Mouse (Mus musculus) stomach, embryonic 14.5 days (tissue): Measurements from ENCODE around the gene Optn. TPM values are rescaled to one million over a fixed set of nuclear protein-coding genes. Genes with fewer than 3 reads are reported as not detected.

Experiments
- ATAC-seq: fragments of 200-750 bp; cut with Nextera tagmentation; 2 replicates; pipeline ENCODE4 v1.8.0; 2017; ENCODE audit warnings: low read depth, moderate TSS enrichment; ENCODE audit not compliant: insufficient number of reproducible peaks, insufficient read depth, low FRiP score
- H3K27ac ChIP-seq: fragments of 300-500 bp; sonication (generic); 2 replicates; pipeline ENCODE4 v1.5.1; 2014; ENCODE audit warnings: mild to moderate bottlenecking, low read length, moderate library complexity, mixed read lengths
- H3K27me3 ChIP-seq: fragments of 300-500 bp; sonication (generic); 2 replicates; pipeline ENCODE4 v1.6.1; 2014; ENCODE audit warnings: low read length, control low read depth, mixed read lengths; ENCODE audit not compliant: control insufficient read depth, insufficient read depth
- H3K36me3 ChIP-seq: fragments of 300-500 bp; sonication (generic); 2 replicates; pipeline ENCODE4 v1.6.1; 2014; ENCODE audit warnings: mild to moderate bottlenecking, control low read depth, low read length, moderate library complexity, mixed read lengths; ENCODE audit not compliant: control insufficient read depth, insufficient read depth
- H3K4me1 ChIP-seq: fragments of 300-500 bp; sonication (generic); 2 replicates; pipeline ENCODE4 v1.6.1; 2014; ENCODE audit warnings: low read length, control low read depth, mixed read lengths; ENCODE audit not compliant: control insufficient read depth, insufficient read depth
- H3K4me2 ChIP-seq: fragments of 300-500 bp; sonication (generic); replicated peaks from 2 replicates; pipeline ENCODE4 v1.6.1; 2014; ENCODE audit warnings: low read depth, low read length, control low read depth
- H3K4me3 ChIP-seq: fragments of 300-500 bp; sonication (generic); 2 replicates; pipeline ENCODE4 v1.5.1; 2014; ENCODE audit warnings: low read depth, low read length, control low read depth
- H3K9ac ChIP-seq: fragments of 300-500 bp; sonication (generic); replicated peaks from 2 replicates; pipeline ENCODE4 v1.6.1; 2014; ENCODE audit warnings: low read depth, mild to moderate bottlenecking, control low read depth, low read length, moderate library complexity, mixed read lengths
- H3K9me3 ChIP-seq: fragments of 300-500 bp; sonication (generic); 2 replicates; pipeline ENCODE4 v1.6.1; 2016; ENCODE audit warnings: low read depth, low read length, control low read depth; ENCODE audit not compliant: control insufficient read depth
- WGBS: fragments of 180-500 bp; shearing (Covaris S2); extraction: QIAGEN DNeasy Blood & Tissue Kit; methylation state at CpG from one replicate; pipeline ENCODE4 v1.1.7; 2014; 5-methylcytosine and 5-hydroxymethylcytosine counted together
- polyA plus RNA-seq: library from polyadenylated mRNA; unstranded; fragments of >200 nt; fragmentation: Nextera tagmentation; extraction: Ambion mirVana; gene quantifications from 2 replicates; pipeline ENCODE4 v1.2.1, GENCODE M21; 2014

The Optn gene
- polyA plus RNA-seq, 1 experiment from 2014 or later, result 6.5 TPM

- 0 out of 2 replicates have a peak, but pooled peaks cover 3% of the 10 kb centered on the region for H3K4me1 ChIP-seq
- no peaks in the 10 kb centered on the region for H3K36me3 ChIP-seq
- no peak overlapping the region for H3K9ac ChIP-seq
- no peaks in the 10 kb centered on the region for H3K27me3 ChIP-seq
- H3K4me3 ChIP-seq, result no peak overlapping the region
- no peak for ATAC-seq
- WGBS, result 87% methylated on average over 2 of the region's 2 CpGs
- no peak overlapping the region for H3K4me2 ChIP-seq
- H3K9me3 ChIP-seq, result no peaks in the 10 kb centered on the region
- H3K27ac ChIP-seq, result no peak overlapping the region
These were observed 16.8 kb downstream of the Optn start for GRCm38 (mm10) chr2:5047016-5047415.

GRCm38 (mm10) chr2:5045269-5045965, 18.4 kb downstream of the Optn start:
- Histone ChIP-seq H3K4me2 (no peak overlapping the region), H3K9me3 (no peaks in the 10 kb centered on the region), H3K4me3 (no peak overlapping the region), H3K27me3 (no peaks in the 10 kb centered on the region), H3K27ac (no peak overlapping the region), H3K4me1 (0 out of 2 replicates have a peak, but pooled peaks cover 3% of the 10 kb centered on the region), H3K36me3 (no peaks in the 10 kb centered on the region), H3K9ac (no peak overlapping the region)
- WGBS, result 35% methylated on average over 13 of the region's 13 CpGs
- no peak for ATAC-seq

- Histone ChIP-seq H3K36me3 (no peaks in the 10 kb centered on the region), H3K4me2 (no peak overlapping the region), H3K4me3 (no peak overlapping the region), H3K9me3 (no peaks in the 10 kb centered on the region), H3K4me1 (0 out of 2 replicates have a peak, but pooled peaks cover 3% of the 10 kb centered on the region), H3K9ac (no peak overlapping the region), H3K27ac (no peak overlapping the region), H3K27me3 (no peaks in the 10 kb centered on the region)
- ATAC-seq, result no peak
- 45% methylated on average over 3 of the region's 3 CpGs for WGBS
These were observed 19.5 kb downstream of the Optn start for GRCm38 (mm10) chr2:5044321-5044720.

- WGBS, result 73% methylated on average over 2 of the region's 2 CpGs
- H3K9me3 ChIP-seq, result no peaks in the 10 kb centered on the region
- no peak overlapping the region for H3K27ac ChIP-seq
- ATAC-seq, result no peak
- no peaks in the 10 kb centered on the region for H3K27me3 ChIP-seq
- H3K4me1 ChIP-seq, result 0 out of 2 replicates have a peak, but pooled peaks cover 3% of the 10 kb centered on the region
- no peak overlapping the region for H3K9ac ChIP-seq
- H3K4me3 ChIP-seq, result no peak overlapping the region
- H3K4me2 ChIP-seq, result no peak overlapping the region
- no peaks in the 10 kb centered on the region for H3K36me3 ChIP-seq
These were observed 20.4 kb downstream of the Optn start for GRCm38 (mm10) chr2:5043476-5043761.

- no peak overlapping the region for H3K4me3 ChIP-seq
- 0 out of 2 replicates have a peak, but pooled peaks cover 3% of the 10 kb centered on the region for H3K4me1 ChIP-seq
- no peaks in the 10 kb centered on the region for H3K9me3 ChIP-seq
- WGBS, result 64% methylated on average over 11 of the region's 11 CpGs
- no peak overlapping the region for H3K27ac ChIP-seq
- H3K9ac ChIP-seq, result no peak overlapping the region
- no peak for ATAC-seq
- no peak overlapping the region for H3K4me2 ChIP-seq
- no peaks in the 10 kb centered on the region for H3K36me3 ChIP-seq
- no peaks in the 10 kb centered on the region for H3K27me3 ChIP-seq
These were observed 21.0 kb downstream of the Optn start for GRCm38 (mm10) chr2:5042616-5043475.

GRCm38 (mm10) chr2:5041854-5042253, 22.0 kb downstream of the Optn start:
- Histone ChIP-seq H3K4me1 (0 out of 2 replicates have a peak, but pooled peaks cover 3% of the 10 kb centered on the region), H3K9me3 (no peaks in the 10 kb centered on the region), H3K4me3 (no peak overlapping the region), H3K36me3 (no peaks in the 10 kb centered on the region), H3K4me2 (no peak overlapping the region), H3K9ac (no peak overlapping the region), H3K27ac (no peak overlapping the region), H3K27me3 (no peaks in the 10 kb centered on the region)
- WGBS, result 80% methylated on average over 5 of the region's 5 CpGs
- no peak for ATAC-seq

- no peaks in the 10 kb centered on the region for H3K36me3 ChIP-seq
- H3K4me3 ChIP-seq, result no peak overlapping the region
- no peak overlapping the region for H3K4me2 ChIP-seq
- H3K4me1 ChIP-seq, result 0 out of 2 replicates have a peak, but pooled peaks cover 3% of the 10 kb centered on the region
- no peak overlapping the region for H3K9ac ChIP-seq
- no peaks in the 10 kb centered on the region for H3K9me3 ChIP-seq
- WGBS, result 81% methylated on average over 12 of the region's 12 CpGs
- no peaks in the 10 kb centered on the region for H3K27me3 ChIP-seq
- no peak overlapping the region; the same call in 1 of the 2 replicates for H3K27ac ChIP-seq
- no peak for ATAC-seq
These were observed 23.3 kb downstream of the Optn start for GRCm38 (mm10) chr2:5040281-5041161.
